Mouse (Mus musculus): Measurements from ENCODE around the gene Rnf10.
A peak's percentile ranks its signal among the peaks of the same experiment; 100 is the strongest.

Rnf10 gene

GRCm38 (mm10) chr5:115193669-115194625, 78.8 kb downstream of the Rnf10 start, which contains the start of gene Cabp1:
TSS of gene Cabp1 (minus strand) at chr5:115194381.
- DNase-seq = peak; percentile 63 to 66

GRCm38 (mm10) chr5:115193226-115193625, 79.5 kb downstream of the Rnf10 start:
- peak in 1 of 2 experiments; percentile 35 for DNase-seq

- DNase-seq = no peak
Measured at GRCm38 (mm10) chr5:115192828-115193195, 79.9 kb downstream of the Rnf10 start.

- no peak for DNase-seq
Measured at GRCm38 (mm10) chr5:115191880-115192827, 80.5 kb downstream of the Rnf10 start.

Data from thymus, adult 18-20 months (tissue).